Mouse (Mus musculus): ENCODE results near the gene Ptprd. TPM values are rescaled to one million over a fixed set of nuclear protein-coding genes. Genes with fewer than 3 reads are reported as not detected.

The Ptprd gene
- polyA plus RNA-seq, 1 experiment from 2014 or later, result 41.8 TPM

- WGBS, result 92% methylated on average over 1 of the region's 1 CpGs
These were observed 928.3 kb downstream of the Ptprd start for GRCm38 (mm10) chr4:77283423-77283822.

DNA sequence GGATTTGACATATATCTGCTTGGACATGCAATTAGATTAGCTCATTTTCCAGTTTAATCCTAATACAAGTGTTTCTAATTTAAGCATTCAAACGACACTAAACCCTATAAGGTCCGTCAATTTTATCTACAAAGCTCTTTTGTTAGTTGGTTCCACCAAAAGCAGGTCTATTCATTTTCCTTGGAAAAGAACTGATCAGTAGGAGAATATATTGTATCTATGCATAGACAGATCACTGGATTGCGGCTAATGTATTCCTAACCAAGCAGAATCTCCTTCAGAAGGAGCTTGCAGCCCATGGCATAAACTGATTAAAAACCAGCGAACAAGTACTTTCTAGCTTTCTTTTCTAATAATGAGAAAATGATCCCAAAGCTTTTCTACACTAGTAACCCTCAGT, 933.8 kb downstream of the Ptprd start:
- ATAC-seq (ENCODE audit: insufficient number of reproducible peaks, insufficient read depth, low FRiP score, low TSS enrichment), result no peak
- no peaks in the 10 kb centered on the region for H3K27me3 ChIP-seq
- H3K27ac ChIP-seq, result no peak overlapping the region
- H3K9me3 ChIP-seq, result no peaks in the 10 kb centered on the region
- 46% methylated on average over 4 of the region's 4 CpGs for WGBS
- no peak overlapping the region for H3K9ac ChIP-seq
- H3K4me3 ChIP-seq, result no peak overlapping the region
- H3K4me2 ChIP-seq (replicated peaks), result no peak overlapping the region
- no peaks in the 10 kb centered on the region for H3K4me1 ChIP-seq
- no peaks in the 10 kb centered on the region for H3K36me3 ChIP-seq

More at GRCm38 (mm10) chr4:77283423-77283822, 928.3 kb downstream of the Ptprd start:
- Histone ChIP-seq H3K27ac (no peak overlapping the region), H3K4me3 (no peak overlapping the region), H3K9me3 (no peaks in the 10 kb centered on the region), H3K4me1 (no peaks in the 10 kb centered on the region), H3K36me3 (no peaks in the 10 kb centered on the region), H3K9ac (no peak overlapping the region), H3K27me3 (no peaks in the 10 kb centered on the region), H3K4me2 (replicated peaks) (no peak overlapping the region)
- no peak for ATAC-seq (ENCODE audit: insufficient number of reproducible peaks, insufficient read depth, low FRiP score, low TSS enrichment)

- no peak for ATAC-seq (ENCODE audit: insufficient number of reproducible peaks, insufficient read depth, low FRiP score, low TSS enrichment)
- no peak overlapping the region for H3K4me2 ChIP-seq (replicated peaks)
- no peaks in the 10 kb centered on the region for H3K27me3 ChIP-seq
- H3K9ac ChIP-seq, result no peak overlapping the region
- no peaks in the 10 kb centered on the region for H3K36me3 ChIP-seq
- H3K4me1 ChIP-seq, result 0 out of 2 replicates have a peak, but pooled peaks cover 4% of the 10 kb centered on the region
- H3K27ac ChIP-seq, result no peak overlapping the region
- WGBS, result 73% methylated on average over 1 of the region's 1 CpGs
- no peaks in the 10 kb centered on the region for H3K9me3 ChIP-seq
- H3K4me3 ChIP-seq, result no peak overlapping the region
These were observed 951.8 kb downstream of the Ptprd start for GRCm38 (mm10) chr4:77259972-77260290.

DNA sequence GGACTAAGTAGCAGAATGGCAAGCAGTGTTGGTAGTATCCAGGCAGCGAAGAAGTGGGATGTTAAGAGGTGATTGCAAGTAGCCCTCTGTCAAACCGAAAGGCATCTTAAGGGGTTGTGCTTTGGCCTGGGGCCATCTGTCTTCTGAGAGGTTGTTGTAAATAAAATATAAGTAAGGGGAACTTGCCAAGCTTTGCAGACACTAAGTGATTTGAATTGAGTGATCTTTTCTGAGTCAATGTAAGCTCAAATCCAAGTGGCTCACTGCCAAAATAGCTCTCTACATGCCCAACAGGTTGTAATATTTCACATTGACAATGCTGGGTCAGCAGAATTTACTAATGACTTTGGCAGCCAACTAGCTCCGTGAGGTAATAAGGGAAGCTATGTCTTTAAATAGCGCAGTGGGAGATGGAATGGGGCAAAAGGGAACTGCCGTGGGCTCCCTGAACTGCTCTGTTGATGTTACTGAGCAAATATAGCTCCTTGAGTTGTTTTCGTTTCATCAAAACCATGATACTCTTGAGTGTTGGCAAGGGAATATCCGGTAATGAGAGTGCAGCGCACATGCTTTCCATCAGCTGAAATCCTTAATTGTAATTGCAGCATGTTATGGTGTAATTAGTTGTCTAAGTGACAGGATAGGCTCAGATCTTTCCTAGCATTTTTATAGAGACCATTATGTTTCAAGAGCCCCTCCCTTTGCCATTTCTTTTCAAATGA, 952.4 kb downstream of the Ptprd start:
- no peak overlapping the region for H3K4me2 ChIP-seq (replicated peaks)
- H3K4me3 ChIP-seq, result no peak overlapping the region
- no peak overlapping the region for H3K9ac ChIP-seq
- H3K27me3 ChIP-seq, result no peaks in the 10 kb centered on the region
- H3K27ac ChIP-seq, result no peak overlapping the region
- WGBS, result 58% methylated on average over 8 of the region's 8 CpGs
- no peaks in the 10 kb centered on the region for H3K9me3 ChIP-seq
- no peak for ATAC-seq (ENCODE audit: insufficient number of reproducible peaks, insufficient read depth, low FRiP score, low TSS enrichment)
- no peaks in the 10 kb centered on the region for H3K36me3 ChIP-seq
- 0 out of 2 replicates have a peak, but pooled peaks cover 4% of the 10 kb centered on the region for H3K4me1 ChIP-seq

- no peaks in the 10 kb centered on the region for H3K27me3 ChIP-seq
- no peaks in the 10 kb centered on the region for H3K36me3 ChIP-seq
- no peak overlapping the region for H3K27ac ChIP-seq
- H3K4me1 ChIP-seq, result no peaks in the 10 kb centered on the region
- ATAC-seq (ENCODE audit: insufficient number of reproducible peaks, insufficient read depth, low FRiP score, low TSS enrichment), result no peak
- no peak overlapping the region for H3K4me2 ChIP-seq (replicated peaks)
- 64% methylated on average over 4 of the region's 4 CpGs for WGBS
- no peaks in the 10 kb centered on the region for H3K9me3 ChIP-seq
- H3K9ac ChIP-seq, result no peak overlapping the region
- no peak overlapping the region for H3K4me3 ChIP-seq
These were observed 960.6 kb downstream of the Ptprd start for GRCm38 (mm10) chr4:77251188-77251587.

GRCm38 (mm10) chr4:77249801-77250200, 962.0 kb downstream of the Ptprd start:
- H3K27ac ChIP-seq, result no peak overlapping the region
- H3K27me3 ChIP-seq, result no peaks in the 10 kb centered on the region
- WGBS, result 43% methylated on average over 1 of the region's 1 CpGs
- no peaks in the 10 kb centered on the region for H3K36me3 ChIP-seq
- no peak overlapping the region for H3K9ac ChIP-seq
- H3K4me2 ChIP-seq (replicated peaks), result no peak overlapping the region
- H3K4me1 ChIP-seq, result no peaks in the 10 kb centered on the region
- no peak for ATAC-seq (ENCODE audit: insufficient number of reproducible peaks, insufficient read depth, low FRiP score, low TSS enrichment)
- no peak overlapping the region for H3K4me3 ChIP-seq
- no peaks in the 10 kb centered on the region for H3K9me3 ChIP-seq

DNA sequence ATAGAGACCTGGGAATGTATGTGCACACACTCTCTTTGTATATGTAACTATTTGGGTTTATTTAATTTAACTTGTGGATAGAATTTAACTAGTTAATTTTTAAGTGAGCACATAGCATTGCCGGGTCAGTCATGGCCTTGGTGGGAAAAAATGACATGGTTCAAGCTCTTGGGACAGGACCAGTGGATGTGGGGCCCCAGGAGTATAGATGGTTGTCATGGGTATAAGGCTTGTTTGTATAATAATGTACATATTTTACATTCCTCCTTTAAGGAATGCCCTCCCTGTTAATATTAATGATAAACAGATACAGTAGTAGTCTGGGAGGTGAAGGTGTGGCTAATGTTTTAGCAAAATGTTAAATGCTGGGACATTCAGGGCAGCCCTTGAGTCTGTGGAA, 962.8 kb downstream of the Ptprd start:
- no peaks in the 10 kb centered on the region for H3K4me1 ChIP-seq
- H3K27me3 ChIP-seq, result no peaks in the 10 kb centered on the region
- H3K9me3 ChIP-seq, result no peaks in the 10 kb centered on the region
- no peak for ATAC-seq (ENCODE audit: insufficient number of reproducible peaks, insufficient read depth, low FRiP score, low TSS enrichment)
- WGBS, result 76% methylated on average over 1 of the region's 1 CpGs
- H3K4me3 ChIP-seq, result no peak overlapping the region
- H3K27ac ChIP-seq, result no peak overlapping the region
- no peak overlapping the region for H3K4me2 ChIP-seq (replicated peaks)
- no peak overlapping the region for H3K9ac ChIP-seq
- no peaks in the 10 kb centered on the region for H3K36me3 ChIP-seq

DNA sequence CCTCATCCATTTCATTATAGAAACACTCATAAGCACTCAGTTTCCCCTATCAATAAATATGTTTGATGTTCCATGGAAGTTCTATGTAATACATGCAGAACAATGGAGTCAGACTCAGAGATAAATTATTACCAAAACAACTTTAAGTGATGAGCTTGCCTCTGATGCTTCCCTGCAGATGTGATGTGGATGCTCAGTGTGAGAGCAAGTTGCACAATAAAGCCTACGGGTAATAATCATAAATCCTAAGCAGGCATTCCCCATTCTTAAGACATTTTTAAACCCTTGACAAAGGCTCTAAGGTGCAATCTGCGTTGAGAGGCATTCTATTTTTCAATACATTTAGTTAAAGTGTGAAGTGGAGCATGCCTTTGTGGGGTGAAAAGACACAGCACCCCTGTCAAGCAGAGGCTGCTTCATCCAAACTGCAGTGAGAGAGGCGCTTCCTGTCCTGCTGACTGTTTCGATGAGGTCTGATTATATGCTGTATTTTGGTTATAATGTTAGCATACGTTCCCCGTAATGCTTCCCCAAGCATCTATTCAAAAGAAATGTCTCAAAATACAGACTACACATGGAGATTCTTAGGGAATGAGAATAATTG, 969.8 kb downstream of the Ptprd start:
- Histone ChIP-seq H3K9ac (no peak overlapping the region), H3K4me1 (no peaks in the 10 kb centered on the region), H3K27ac (no peak overlapping the region), H3K4me2 (replicated peaks) (no peak overlapping the region), H3K27me3 (no peaks in the 10 kb centered on the region), H3K4me3 (no peak overlapping the region), H3K9me3 (no peaks in the 10 kb centered on the region), H3K36me3 (no peaks in the 10 kb centered on the region)
- no peak for ATAC-seq (ENCODE audit: insufficient number of reproducible peaks, insufficient read depth, low FRiP score, low TSS enrichment)
- WGBS, result 74% methylated on average over 6 of the region's 6 CpGs

DNA sequence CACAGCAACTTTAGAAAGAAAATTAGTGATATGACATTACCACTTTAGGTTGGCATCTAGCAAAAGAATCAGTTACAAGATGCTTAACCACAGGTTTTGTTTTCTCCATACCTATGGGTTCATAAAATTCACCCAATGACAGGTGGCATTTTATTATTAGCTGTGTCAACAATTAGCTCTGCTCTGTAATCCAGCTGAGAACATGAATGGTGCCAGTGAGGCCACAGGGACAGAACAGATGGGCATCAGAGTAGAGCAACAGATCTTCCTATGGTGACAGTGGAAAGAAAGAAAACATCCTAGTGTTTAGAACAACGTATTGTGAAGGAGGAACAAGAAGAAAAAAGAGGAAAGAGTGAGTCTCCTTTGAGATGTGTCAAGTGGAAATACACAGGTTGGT, 973.6 kb downstream of the Ptprd start:
- Histone ChIP-seq H3K4me1 (no peaks in the 10 kb centered on the region), H3K27ac (no peak overlapping the region), H3K27me3 (no peaks in the 10 kb centered on the region), H3K9me3 (no peaks in the 10 kb centered on the region), H3K36me3 (no peaks in the 10 kb centered on the region), H3K4me3 (no peak overlapping the region), H3K4me2 (replicated peaks) (no peak overlapping the region), H3K9ac (no peak overlapping the region)
- no peak; the same call in 1 of the 2 replicates for ATAC-seq (ENCODE audit: insufficient number of reproducible peaks, insufficient read depth, low FRiP score, low TSS enrichment)
- WGBS, result 68% methylated on average over 1 of the region's 1 CpGs

DNA sequence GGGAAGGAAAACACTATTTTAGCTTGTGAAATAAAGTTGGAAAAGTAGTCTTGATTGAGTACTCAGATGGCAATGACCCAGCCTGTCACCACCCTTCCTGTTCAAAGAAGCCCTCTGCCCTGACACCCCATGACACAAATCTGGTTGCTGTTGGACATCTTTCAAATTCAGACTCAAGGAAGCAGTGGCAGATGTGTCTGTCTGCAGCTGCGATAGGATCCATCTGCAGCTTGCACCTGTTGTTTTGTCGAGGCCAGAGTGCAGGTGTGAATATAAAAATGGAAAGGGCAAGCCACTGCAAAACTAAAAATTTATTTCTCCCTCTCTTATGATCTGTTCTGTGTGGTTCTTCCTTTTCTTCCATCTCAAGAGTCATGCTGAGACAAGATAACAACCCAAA, 978.5 kb downstream of the Ptprd start:
- H3K27me3 ChIP-seq, result no peaks in the 10 kb centered on the region
- no peak overlapping the region for H3K4me2 ChIP-seq (replicated peaks)
- H3K27ac ChIP-seq, result no peak overlapping the region
- no peak overlapping the region for H3K9ac ChIP-seq
- ATAC-seq (ENCODE audit: insufficient number of reproducible peaks, insufficient read depth, low FRiP score, low TSS enrichment), result no peak
- 73% methylated on average over 2 of the region's 2 CpGs for WGBS
- H3K4me3 ChIP-seq, result no peak overlapping the region
- H3K9me3 ChIP-seq, result no peaks in the 10 kb centered on the region
- no peaks in the 10 kb centered on the region for H3K36me3 ChIP-seq
- no peaks in the 10 kb centered on the region for H3K4me1 ChIP-seq

- no peak for ATAC-seq (ENCODE audit: insufficient number of reproducible peaks, insufficient read depth, low FRiP score, low TSS enrichment)
- no peaks in the 10 kb centered on the region for H3K27me3 ChIP-seq
- H3K4me1 ChIP-seq, result no peaks in the 10 kb centered on the region
- no peak overlapping the region for H3K4me3 ChIP-seq
- no peaks in the 10 kb centered on the region for H3K36me3 ChIP-seq
- no peaks in the 10 kb centered on the region for H3K9me3 ChIP-seq
- H3K4me2 ChIP-seq (replicated peaks), result no peak overlapping the region
- WGBS, result 82% methylated on average over 8 of the region's 8 CpGs
- H3K9ac ChIP-seq, result no peak overlapping the region
- H3K27ac ChIP-seq, result no peak overlapping the region
These were observed 1042.9 kb downstream of the Ptprd start for GRCm38 (mm10) chr4:77168866-77169265.

DNA sequence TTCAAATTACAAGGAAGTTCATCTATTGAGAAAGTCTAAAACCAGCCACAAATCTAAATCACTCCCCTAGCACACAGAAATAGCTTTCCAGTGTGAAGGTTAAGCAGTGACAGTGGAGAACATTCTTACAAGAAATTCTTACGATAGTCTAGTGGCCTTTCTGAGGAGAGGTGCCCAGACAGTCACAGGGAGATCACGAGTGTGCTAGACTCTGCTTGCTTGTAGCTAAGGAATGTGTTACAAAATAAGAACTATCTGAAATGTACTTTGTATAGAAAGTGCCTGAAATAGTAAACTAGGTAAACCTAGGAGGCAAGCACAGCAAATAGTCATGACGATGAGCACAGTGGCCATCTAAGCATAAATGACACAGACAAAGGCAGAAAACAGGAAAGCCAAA, 1054.2 kb downstream of the Ptprd start:
- Histone ChIP-seq H3K36me3 (no peaks in the 10 kb centered on the region), H3K4me1 (no peaks in the 10 kb centered on the region)

More for the DNA sequence above, 1054.2 kb downstream of the Ptprd start:
- 84% methylated on average over 3 of the region's 3 CpGs for WGBS
- Histone ChIP-seq H3K9ac (no peak overlapping the region), H3K27me3 (no peaks in the 10 kb centered on the region), H3K27ac (no peak overlapping the region), H3K4me2 (replicated peaks) (no peak overlapping the region), H3K9me3 (no peaks in the 10 kb centered on the region), H3K4me3 (no peak overlapping the region)
- ATAC-seq (ENCODE audit: insufficient number of reproducible peaks, insufficient read depth, low FRiP score, low TSS enrichment), result no peak
